Mouse (Mus musculus): ENCODE measurements around the gene Pacs2.

Pacs2 gene

GRCm38 (mm10) chr12:113102461-113102860, 88.2 kb downstream of the Pacs2 start:
- in situ Hi-C loops (cut with MboI; ENCODE audit: low pct_unique_long_range_greater_than_20kb in 1 of 2, low sequenced_read_pairs in 2 of 2, unreplicated experiment in 1 of 2) = no loop called here

- in situ Hi-C loops (cut with MboI; ENCODE audit: low pct_unique_long_range_greater_than_20kb in 1 of 2, low sequenced_read_pairs in 2 of 2, unreplicated experiment in 1 of 2) = no loop called here
These were observed 89.6 kb downstream of the Pacs2 start for GRCm38 (mm10) chr12:113103846-113104451.

DNA sequence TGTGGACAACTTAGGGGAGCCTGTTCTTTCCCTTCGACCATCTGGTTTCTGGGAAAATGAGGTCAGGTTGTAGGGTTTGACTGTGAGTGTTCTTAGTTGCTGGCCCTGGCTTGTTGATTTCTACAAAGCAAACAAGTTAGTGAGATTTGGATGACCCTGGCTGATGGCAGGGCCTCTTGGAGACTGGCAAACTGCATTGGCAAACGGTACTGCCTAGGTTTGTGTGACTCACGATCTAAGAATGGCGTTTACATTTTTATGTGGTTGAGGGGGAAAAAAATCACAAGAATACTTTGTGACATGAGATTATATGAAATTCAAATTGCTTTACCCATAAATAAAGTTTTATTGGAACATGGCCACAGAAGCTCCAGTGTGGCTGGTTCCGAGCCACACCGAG, 92.1 kb downstream of the Pacs2 start:
- in situ Hi-C loops (cut with MboI; ENCODE audit: low pct_unique_long_range_greater_than_20kb in 1 of 2, low sequenced_read_pairs in 2 of 2, unreplicated experiment in 1 of 2) = no loop called here

DNA sequence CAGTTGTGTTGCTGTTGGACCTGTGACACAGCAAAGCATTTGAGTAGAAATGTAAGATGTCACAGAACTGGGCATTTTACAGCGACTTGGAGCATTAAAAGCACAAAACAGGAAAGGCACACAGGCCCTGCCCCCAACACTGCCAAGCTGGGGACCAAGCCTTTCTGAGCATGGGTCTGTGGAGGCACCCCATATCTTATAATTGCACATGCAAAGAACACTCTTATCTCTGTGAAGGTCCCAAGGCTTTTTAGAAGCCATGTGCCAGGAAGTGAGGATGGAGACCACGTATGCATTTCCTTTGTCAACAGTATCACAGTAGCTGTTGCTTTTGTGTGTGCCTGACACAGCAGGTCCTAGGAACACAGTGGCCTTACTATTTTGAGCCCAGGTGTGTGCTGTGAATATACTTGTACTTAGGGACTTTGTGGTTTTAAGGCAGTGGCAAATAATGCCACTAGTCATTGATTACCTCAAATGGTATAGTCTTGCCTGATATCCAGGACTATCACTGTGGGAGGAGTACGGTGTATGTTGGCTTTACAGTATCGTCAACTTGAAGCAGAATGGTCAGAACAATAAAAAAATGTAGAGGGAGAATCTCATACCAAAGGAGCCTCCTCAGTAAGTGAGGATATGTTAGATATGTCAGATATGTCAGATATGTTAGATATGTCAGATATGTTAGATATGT, 93.3 kb downstream of the Pacs2 start:
- in situ Hi-C loops (cut with MboI; ENCODE audit: low pct_unique_long_range_greater_than_20kb in 1 of 2, low sequenced_read_pairs in 2 of 2, unreplicated experiment in 1 of 2) = no loop called here

- in situ Hi-C loops (cut with MboI; ENCODE audit: low pct_unique_long_range_greater_than_20kb in 1 of 2, low sequenced_read_pairs in 2 of 2, unreplicated experiment in 1 of 2) = no loop called here
These were observed 94.4 kb downstream of the Pacs2 start for GRCm38 (mm10) chr12:113108528-113109283.

- in situ Hi-C loops (cut with MboI; ENCODE audit: low pct_unique_long_range_greater_than_20kb in 1 of 2, low sequenced_read_pairs in 2 of 2, unreplicated experiment in 1 of 2) = no loop called here
These were observed 95.5 kb downstream of the Pacs2 start for GRCm38 (mm10) chr12:113109801-113110200.

GRCm38 (mm10) chr12:113114141-113114540, 99.8 kb downstream of the Pacs2 start:
- in situ Hi-C loops (cut with MboI; ENCODE audit: low pct_unique_long_range_greater_than_20kb in 1 of 2, low sequenced_read_pairs in 2 of 2, unreplicated experiment in 1 of 2) = no loop called here

- in situ Hi-C loops (cut with MboI; ENCODE audit: low pct_unique_long_range_greater_than_20kb in 1 of 2, low sequenced_read_pairs in 2 of 2, unreplicated experiment in 1 of 2) = no loop called here
These were observed 100.7 kb downstream of the Pacs2 start for GRCm38 (mm10) chr12:113114856-113115538.

DNA sequence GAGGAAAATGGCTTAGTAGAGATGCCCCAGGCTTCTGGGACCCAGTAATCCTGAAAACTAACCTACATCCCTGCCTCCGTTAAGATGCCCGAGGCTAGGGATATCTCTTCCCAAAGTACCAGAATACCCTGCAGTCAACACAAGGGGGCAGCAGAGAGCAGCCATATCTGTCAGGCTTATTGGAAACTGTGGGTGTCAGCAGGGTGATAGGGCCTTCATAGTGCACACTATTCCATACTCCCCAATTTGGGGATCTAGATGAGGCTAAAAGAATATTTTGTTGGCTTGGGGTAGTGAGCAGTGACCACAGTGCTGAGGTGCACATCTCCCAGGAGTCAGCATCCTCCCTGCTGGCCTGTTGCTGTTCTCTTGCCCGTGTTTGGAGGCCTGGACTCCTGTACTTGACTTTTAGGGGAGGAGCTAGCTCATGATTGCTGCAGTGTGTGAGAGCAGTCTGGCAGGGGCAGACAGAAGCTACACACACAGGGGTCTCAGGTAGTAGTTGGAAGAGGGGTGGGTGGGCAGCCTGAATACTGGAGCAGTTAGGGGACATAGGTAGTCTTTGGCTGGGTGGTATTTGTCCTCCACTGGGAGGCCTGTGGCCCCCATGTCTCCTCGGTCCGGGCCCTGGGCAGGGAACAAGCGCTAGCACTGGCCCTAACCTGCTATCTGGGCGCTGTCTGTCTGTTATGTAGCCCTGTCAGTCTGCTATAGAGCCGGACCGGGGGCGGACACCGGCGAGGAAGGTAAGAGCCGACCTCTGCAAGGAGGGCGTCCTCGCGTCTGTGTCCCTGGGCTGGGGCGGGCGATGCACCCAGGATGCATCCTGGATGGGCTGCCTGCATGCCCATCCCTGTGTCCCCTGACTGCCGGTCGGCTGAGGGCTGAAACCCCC, 105.5 kb downstream of the Pacs2 start:
- in situ Hi-C loops (cut with MboI; ENCODE audit: low pct_unique_long_range_greater_than_20kb in 1 of 2, low sequenced_read_pairs in 2 of 2, unreplicated experiment in 1 of 2) = no loop called here

Data from mouse embryonic stem cell (cell line).